Mouse (Mus musculus): Measurements from ENCODE around the gene Tbxa2r.

- TF ChIP-seq CTCF (IDR thresholded peaks at IDR 0.05; ENCODE audit: extremely low read depth, insufficient read depth, low read length) = no peak
- TF ChIP-seq POLR2A (IDR thresholded peaks at IDR 0.05; ENCODE audit: extremely low read depth, insufficient read depth, low read length) = no peak
These were observed 20.6 kb downstream of the Tbxa2r start for GRCm38 (mm10) chr10:81349146-81349545.

Measured in cortical plate, adult 2 months (tissue).